Mouse (Mus musculus) C3H10T1/2 (cell line): Measurements from ENCODE around the gene Haspin. TPM values are rescaled to one million over a fixed set of nuclear protein-coding genes. Genes with fewer than 3 reads are reported as not detected.

Experiments
- polyA plus RNA-seq, 2 experiments: library from polyadenylated mRNA; unstranded; fragments of >200 nt; fragmentation: generic; extraction: Trizol; gene quantifications; one replicate each; pipeline ENCODE4 v1.2.1; 2012; ENCODE audit warnings: missing spikeins in 2 of 2

Gene Haspin
- polyA plus RNA-seq, result 1 to 10 TPM; 4.8 to 5.8 TPM

GRCm38 (mm10) chr11:73137591-73138501 is at the start of gene Haspin:
Haspin (minus strand) TSS chr11:73138294.

GRCm38 (mm10) chr11:73176608-73177508 is 38.8 kb upstream of the Haspin start, which contains the start of the genes Emc6 and Tax1bp3:
Emc6 (minus strand) TSS chr11:73177037.
Tax1bp3 (plus strand) TSS chr11:73177083.

GRCm38 (mm10) chr11:73159957-73160810 is 22.1 kb upstream of the Haspin start, which contains the start of gene P2rx5:
P2rx5 (plus strand) TSS chr11:73160421.

GRCm38 (mm10) chr11:73090283-73090682 is 47.8 kb downstream of the Haspin start, which contains the start of gene Itgae:
Itgae (plus strand) TSS chr11:73090583.

Other genes starting within 250 kb of the Haspin start
- gene Atp2a3, start 177.1 kb downstream of the Haspin start, polyA plus RNA-seq, result under 1 TPM; 0.01 to 0.17 TPM
- gene P2rx1, start 139.2 kb downstream of the Haspin start, polyA plus RNA-seq, result under 1 TPM; 0.01 to 0.59 TPM
- gene Camkk1, start 119.3 kb downstream of the Haspin start, polyA plus RNA-seq, result 1 to 10 TPM; 2.9 to 8.3 TPM
- gene Ncbp3, start 90.5 kb downstream of the Haspin start, polyA plus RNA-seq, result 1 to 10 TPM in 1 of 2 experiments, under 1 TPM in 1; 0.56 to 3.9 TPM
- gene Itgae, start 47.7 kb downstream of the Haspin start, polyA plus RNA-seq, result under 1 TPM; 0.04 to 0.07 TPM
- 1 to 10 TPM in 1 of 2 experiments, under 1 TPM in 1; 0.01 to 1.1 TPM for gene P2rx5, start 22.1 kb upstream of the Haspin start, polyA plus RNA-seq
- gene Emc6, start 38.7 kb upstream of the Haspin start, polyA plus RNA-seq, result 10 to 100 TPM; 41.6 to 71.5 TPM
- gene Tax1bp3, start 38.8 kb upstream of the Haspin start, polyA plus RNA-seq, result 100 to 1,000 TPM; 122 to 202 TPM
- 10 to 100 TPM in 1 of 2 experiments, 1 to 10 TPM in 1; 2.2 to 17.8 TPM for gene Ctns, start 60.7 kb upstream of the Haspin start, polyA plus RNA-seq
- gene Shpk, start 61.2 kb upstream of the Haspin start, polyA plus RNA-seq, result 1 to 10 TPM in 1 of 2 experiments, under 1 TPM in 1; 0.42 to 4.1 TPM
- under 1 TPM in 1 of 2 experiments, not detected in 1; 0.11 TPM for gene Trpv1, start 96.0 kb upstream of the Haspin start, polyA plus RNA-seq
- gene Trpv3, start 129.1 kb upstream of the Haspin start, polyA plus RNA-seq, result under 1 TPM; under 0.01 to 0.02 TPM
- gene Aspa, start 191.3 kb upstream of the Haspin start, polyA plus RNA-seq, result 1 to 10 TPM in 1 of 2 experiments, under 1 TPM in 1; 0.75 to 3.2 TPM
- gene Gm49340, start 191.4 kb upstream of the Haspin start, polyA plus RNA-seq, result not detected
- under 1 TPM in 1 of 2 experiments, not detected in 1; 0.06 TPM for gene Spata22, start 191.4 kb upstream of the Haspin start, polyA plus RNA-seq
- gene Olfr20, start 212.5 kb upstream of the Haspin start, polyA plus RNA-seq, result not detected
- gene Olfr376, start 233.0 kb upstream of the Haspin start, polyA plus RNA-seq, result not detected